Mouse (Mus musculus): ENCODE measurements around the gene Ccl1. TPM values are rescaled to one million over a fixed set of nuclear protein-coding genes. Genes with fewer than 3 reads are reported as not detected.

The Ccl1 gene
- polyA plus RNA-seq, 1 experiment, result 1.1 TPM

GRCm38 (mm10) chr11:82194980-82195379 lies 110.5 kb downstream of the Ccl1 start:
- Histone ChIP-seq H3K4me1 (replicated peaks; ENCODE audit: control insufficient read depth, insufficient read depth, low read length) (no peaks in the 10 kb centered on the region), H3K27ac (ENCODE audit: control insufficient read depth, insufficient read depth, low read length) (no peak overlapping the region), H3K4me3 (ENCODE audit: control insufficient read depth, insufficient read depth, low read length) (no peak overlapping the region), H3K36me3 (ENCODE audit: control insufficient read depth, insufficient read depth, low read length) (no peaks in the 10 kb centered on the region), H3K27me3 (ENCODE audit: control insufficient read depth, insufficient read depth, low read length) (no peaks in the 10 kb centered on the region)
- TF ChIP-seq POLR2A (IDR thresholded peaks at IDR 0.05; ENCODE audit: control insufficient read depth, extremely low read depth, insufficient read depth, low read length, poor library complexity) (no peak), CTCF (IDR thresholded peaks at IDR 0.05; ENCODE audit: borderline replicate concordance, control insufficient read depth, extremely low read depth, insufficient read depth, low read length, poor library complexity) (no peak)
- WGBS, result 6% methylated on average over 2 of the region's 2 CpGs
- no peak for DNase-seq

DNA sequence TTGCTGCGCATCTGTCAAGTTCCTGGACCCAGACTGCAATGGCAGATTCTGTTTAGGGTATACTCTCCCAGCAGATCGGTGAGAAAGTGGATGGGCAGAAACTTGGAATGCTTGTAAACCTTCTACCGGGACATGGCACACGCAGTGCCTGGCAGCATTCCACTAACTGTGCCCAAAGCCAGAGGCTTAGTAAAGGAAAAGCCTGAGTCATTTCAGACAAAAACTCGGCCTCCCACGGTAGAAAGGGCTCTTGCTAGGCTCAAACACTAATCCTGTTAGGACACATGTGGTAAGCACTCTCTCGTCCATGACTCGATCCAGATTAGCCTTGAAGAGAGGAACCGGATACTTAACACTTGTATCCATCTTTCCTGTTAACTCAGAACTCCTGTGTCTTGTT lies 111.7 kb downstream of the Ccl1 start:
- Histone ChIP-seq H3K4me3 (ENCODE audit: control insufficient read depth, insufficient read depth, low read length) (no peak overlapping the region), H3K27me3 (ENCODE audit: control insufficient read depth, insufficient read depth, low read length) (no peaks in the 10 kb centered on the region), H3K4me1 (replicated peaks; ENCODE audit: control insufficient read depth, insufficient read depth, low read length) (no peaks in the 10 kb centered on the region), H3K36me3 (ENCODE audit: control insufficient read depth, insufficient read depth, low read length) (no peaks in the 10 kb centered on the region), H3K27ac (ENCODE audit: control insufficient read depth, insufficient read depth, low read length) (no peak overlapping the region)
- WGBS, result 91% methylated on average over 9 of the region's 9 CpGs
- TF ChIP-seq CTCF (IDR thresholded peaks at IDR 0.05; ENCODE audit: borderline replicate concordance, control insufficient read depth, extremely low read depth, insufficient read depth, low read length, poor library complexity) (no peak), POLR2A (IDR thresholded peaks at IDR 0.05; ENCODE audit: control insufficient read depth, extremely low read depth, insufficient read depth, low read length, poor library complexity) (no peak)
- no peak for DNase-seq

DNA sequence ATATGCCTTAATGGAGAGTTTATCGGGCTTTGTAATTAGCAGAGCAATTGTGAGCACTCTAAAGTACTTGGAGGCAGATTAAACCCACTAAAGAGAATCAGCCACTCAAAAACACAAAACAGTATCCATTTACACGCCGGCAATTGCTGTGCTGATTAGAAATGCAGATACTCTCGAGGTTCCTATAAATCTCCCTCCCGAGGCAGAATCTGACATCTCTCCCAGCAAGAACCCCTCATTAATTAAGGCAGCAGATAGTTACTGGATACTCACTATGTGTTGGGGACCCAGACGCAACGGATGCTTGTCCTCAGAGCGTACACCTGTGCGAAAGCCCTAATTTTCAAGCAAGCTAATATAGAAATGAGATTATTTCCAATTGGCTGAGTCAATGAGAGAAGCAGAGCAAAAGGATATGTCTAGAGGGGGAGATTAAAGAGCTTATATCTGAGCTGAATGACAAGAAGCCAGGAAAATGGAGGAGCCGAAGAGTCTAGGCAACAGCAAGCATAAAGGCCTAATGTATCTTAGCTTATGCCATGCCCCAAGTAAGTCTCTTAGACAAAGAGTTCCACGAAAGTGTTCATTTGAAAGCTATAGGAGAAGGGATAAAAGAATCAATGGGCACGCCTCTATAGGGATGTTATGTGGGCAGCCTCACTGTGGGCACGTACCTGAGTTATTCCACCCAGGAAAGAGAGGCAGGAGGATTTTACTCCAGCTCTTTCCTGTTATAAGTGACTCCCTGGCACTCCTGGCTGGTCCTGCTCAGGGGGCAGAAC lies 115.5 kb downstream of the Ccl1 start:
- 90% methylated on average over 13 of the region's 13 CpGs for WGBS
- Histone ChIP-seq H3K27me3 (ENCODE audit: control insufficient read depth, insufficient read depth, low read length) (no peaks in the 10 kb centered on the region), H3K36me3 (ENCODE audit: control insufficient read depth, insufficient read depth, low read length) (no peaks in the 10 kb centered on the region), H3K4me3 (ENCODE audit: control insufficient read depth, insufficient read depth, low read length) (no peak overlapping the region), H3K27ac (ENCODE audit: control insufficient read depth, insufficient read depth, low read length) (no peak overlapping the region), H3K4me1 (replicated peaks; ENCODE audit: control insufficient read depth, insufficient read depth, low read length) (no peaks in the 10 kb centered on the region)
- no peak for DNase-seq
- TF ChIP-seq CTCF (IDR thresholded peaks at IDR 0.05; ENCODE audit: borderline replicate concordance, control insufficient read depth, extremely low read depth, insufficient read depth, low read length, poor library complexity) (no peak), POLR2A (IDR thresholded peaks at IDR 0.05; ENCODE audit: control insufficient read depth, extremely low read depth, insufficient read depth, low read length, poor library complexity) (no peak)

DNA sequence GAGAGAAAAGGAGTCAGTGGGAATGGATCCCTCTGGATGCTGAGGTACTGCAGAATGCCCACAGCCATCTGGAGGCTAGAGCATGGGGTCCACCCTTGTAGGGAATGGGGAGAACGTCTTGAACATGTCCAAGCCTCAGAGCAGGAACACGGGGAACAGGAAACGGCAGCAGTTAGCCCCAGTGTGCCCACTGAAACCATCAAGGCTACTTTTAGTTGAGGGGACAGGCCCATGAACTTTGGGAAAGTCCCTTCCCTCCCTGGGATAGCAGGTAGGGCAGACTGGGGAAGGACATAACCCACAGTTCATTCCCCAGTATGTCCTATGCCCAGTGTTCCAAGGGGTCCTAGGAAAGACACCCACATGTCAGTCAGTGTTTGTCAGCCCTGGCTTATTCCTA lies 119.8 kb downstream of the Ccl1 start:
- H3K27ac ChIP-seq (ENCODE audit: control insufficient read depth, insufficient read depth, low read length), result no peak overlapping the region
- DNase-seq, result no peak
- 86% methylated on average over 3 of the region's 3 CpGs for WGBS
- H3K27me3 ChIP-seq (ENCODE audit: control insufficient read depth, insufficient read depth, low read length), result no peaks in the 10 kb centered on the region
- peaks cover 29% of the 10 kb centered on the region for H3K4me1 ChIP-seq (replicated peaks; ENCODE audit: control insufficient read depth, insufficient read depth, low read length)
- H3K36me3 ChIP-seq (ENCODE audit: control insufficient read depth, insufficient read depth, low read length), result no peaks in the 10 kb centered on the region
- no peak overlapping the region for H3K4me3 ChIP-seq (ENCODE audit: control insufficient read depth, insufficient read depth, low read length)
- TF ChIP-seq CTCF (IDR thresholded peaks at IDR 0.05; ENCODE audit: borderline replicate concordance, control insufficient read depth, extremely low read depth, insufficient read depth, low read length, poor library complexity) (no peak), POLR2A (IDR thresholded peaks at IDR 0.05; ENCODE audit: control insufficient read depth, extremely low read depth, insufficient read depth, low read length, poor library complexity) (no peak)

GRCm38 (mm10) chr11:82183281-82183935 lies 122.1 kb downstream of the Ccl1 start:
- WGBS, result 10% methylated on average over 6 of the region's 6 CpGs
- peak overlapping the region; percentile 73 for H3K27ac ChIP-seq (ENCODE audit: control insufficient read depth, insufficient read depth, low read length)

GRCm38 (mm10) chr11:82182401-82182800 lies 123.1 kb downstream of the Ccl1 start:
- Histone ChIP-seq H3K27me3 (ENCODE audit: control insufficient read depth, insufficient read depth, low read length) (no peaks in the 10 kb centered on the region), H3K4me3 (ENCODE audit: control insufficient read depth, insufficient read depth, low read length) (no peak overlapping the region)
- WGBS, result 84% methylated on average over 6 of the region's 6 CpGs

More at GRCm38 (mm10) chr11:82183281-82183935, 122.1 kb downstream of the Ccl1 start:
- TF ChIP-seq CTCF (IDR thresholded peaks at IDR 0.05; ENCODE audit: borderline replicate concordance, control insufficient read depth, extremely low read depth, insufficient read depth, low read length, poor library complexity) (no peak), POLR2A (IDR thresholded peaks at IDR 0.05; ENCODE audit: control insufficient read depth, extremely low read depth, insufficient read depth, low read length, poor library complexity) (no peak)
- no peaks in the 10 kb centered on the region for H3K27me3 ChIP-seq (ENCODE audit: control insufficient read depth, insufficient read depth, low read length)
- H3K4me1 ChIP-seq (replicated peaks; ENCODE audit: control insufficient read depth, insufficient read depth, low read length), result peaks cover 37% of the 10 kb centered on the region
- peak overlapping the region; percentile 4; the same call in 1 of the 2 replicates for H3K4me3 ChIP-seq (ENCODE audit: control insufficient read depth, insufficient read depth, low read length)
- no peaks in the 10 kb centered on the region for H3K36me3 ChIP-seq (ENCODE audit: control insufficient read depth, insufficient read depth, low read length)
- peak; percentile 63 for DNase-seq

More at GRCm38 (mm10) chr11:82182401-82182800, 123.1 kb downstream of the Ccl1 start:
- no peak for DNase-seq
- Histone ChIP-seq H3K36me3 (ENCODE audit: control insufficient read depth, insufficient read depth, low read length) (no peaks in the 10 kb centered on the region), H3K4me1 (replicated peaks; ENCODE audit: control insufficient read depth, insufficient read depth, low read length) (peaks cover 44% of the 10 kb centered on the region), H3K27ac (ENCODE audit: control insufficient read depth, insufficient read depth, low read length) (no peak overlapping the region)
- TF ChIP-seq POLR2A (IDR thresholded peaks at IDR 0.05; ENCODE audit: control insufficient read depth, extremely low read depth, insufficient read depth, low read length, poor library complexity), result no peak
- no peak for TF ChIP-seq CTCF (IDR thresholded peaks at IDR 0.05; ENCODE audit: borderline replicate concordance, control insufficient read depth, extremely low read depth, insufficient read depth, low read length, poor library complexity)

Measured in thymus, adult 2 months (tissue).